Mouse (Mus musculus) heart, postnatal 0 days (tissue): ENCODE measurements around the gene Ctdnep1. TPM values are rescaled to one million over a fixed set of nuclear protein-coding genes. Genes with fewer than 3 reads are reported as not detected.

Source experiments
- ATAC-seq: fragments of 200-750 bp; cut with Nextera tagmentation; 2 replicates; pipeline ENCODE4 v1.8.0; 2017; ENCODE audit warnings: low read depth, moderate number of reproducible peaks, moderate library complexity; ENCODE audit not compliant: insufficient read depth
- DNase-seq: peaks from one replicate; pipeline ENCODE4 v3.0.0-alpha.2; 2016; ENCODE audit warnings: low spot score
- H3K27ac ChIP-seq: fragments of 300-500 bp; sonication (generic); 2 replicates; pipeline ENCODE4 v1.5.1; 2014; ENCODE audit warnings: low read depth, mild to moderate bottlenecking
- H3K27me3 ChIP-seq: fragments of 300-500 bp; sonication (generic); 2 replicates; pipeline ENCODE4 v1.6.1; 2014; ENCODE audit warnings: low read length, mixed read lengths; ENCODE audit not compliant: control insufficient read depth, insufficient read depth
- H3K36me3 ChIP-seq: fragments of 300-500 bp; sonication (generic); replicated peaks from 2 replicates; pipeline ENCODE4 v1.6.1; 2014; ENCODE audit warnings: low read length, mixed read lengths; ENCODE audit not compliant: control insufficient read depth, insufficient read depth
- H3K4me1 ChIP-seq: fragments of 300-500 bp; sonication (generic); 2 replicates; pipeline ENCODE4 v1.6.1; 2014; ENCODE audit warnings: antibody characterized with exemption; ENCODE audit not compliant: control insufficient read depth, insufficient read depth
- H3K4me2 ChIP-seq: fragments of 300-500 bp; sonication (generic); 2 replicates; pipeline ENCODE4 v1.6.1; 2014; ENCODE audit warnings: low read depth, mild to moderate bottlenecking, low read length, moderate library complexity
- H3K4me3 ChIP-seq: fragments of 300-500 bp; sonication (generic); 2 replicates; pipeline ENCODE4 v1.5.1; 2014; ENCODE audit warnings: low read depth, low read length
- H3K9ac ChIP-seq: fragments of 300-500 bp; sonication (generic); replicated peaks from 2 replicates; pipeline ENCODE4 v1.6.1; 2014; ENCODE audit warnings: low read depth, low read length, mixed read lengths
- H3K9me3 ChIP-seq: fragments of 300-500 bp; sonication (generic); replicated peaks from 2 replicates; pipeline ENCODE4 v1.6.1; 2016; ENCODE audit warnings: low read length; ENCODE audit not compliant: control insufficient read depth
- CTCF ChIP-seq: IDR thresholded peaks from 2 replicates; pipeline ENCODE4 v1.5.1; 2016; ENCODE audit warnings: antibody characterized with exemption, control low read depth, low read depth
- EP300 ChIP-seq: IDR thresholded peaks from 2 replicates; pipeline ENCODE4 v1.6.1; 2016; ENCODE audit warnings: antibody characterized with exemption, low read depth
- WGBS: fragments of 180-500 bp; shearing (Covaris S2); extraction: QIAGEN DNeasy Blood & Tissue Kit; methylation state at CpG from one replicate; pipeline ENCODE4 v1.1.7; 2014; 5-methylcytosine and 5-hydroxymethylcytosine counted together
- polyA plus RNA-seq: library from polyadenylated mRNA; unstranded; fragments of >200 nt; fragmentation: Nextera tagmentation; extraction: Ambion mirVana; gene quantifications from 2 replicates; pipeline ENCODE4 v1.2.1, GENCODE M21; 2015
- total RNA-seq: library from RNA; depleted of rRNA; stranded (reverse); fragments of >200 nt; gene quantifications from 2 replicates; pipeline ENCODE4 v1.2.3, GENCODE M21; 2014; ENCODE audit warnings: low replicate concordance

The Ctdnep1 gene
- total and polyA plus RNA-seq, 2 experiments from 2014 or later, result 24.8 to 45.6 TPM

GRCm38 (mm10) chr11:70024151-70024514, 43.2 kb downstream of the Ctdnep1 start:
- Histone ChIP-seq H3K9ac (no peak overlapping the region; the same call in 1 of the 2 replicates), H3K4me3 (peak overlapping the region; percentile 32), H3K9me3 (no peaks in the 10 kb centered on the region), H3K27me3 (peaks cover 12% of the 10 kb centered on the region; the same call in 1 of the 2 replicates), H3K4me2 (peak overlapping the region; percentile 63), H3K27ac (no peak overlapping the region), H3K36me3 (no peaks in the 10 kb centered on the region), H3K4me1 (peaks cover 30% of the 10 kb centered on the region)
- DNase-seq, result no peak
- ATAC-seq, result no peak
- WGBS, result 15% methylated on average over 6 of the region's 6 CpGs
- no peak for TF ChIP-seq CTCF
- TF ChIP-seq EP300, result no peak

GRCm38 (mm10) chr11:70026689-70027088, 45.7 kb downstream of the Ctdnep1 start:
- H3K9me3 ChIP-seq, result no peaks in the 10 kb centered on the region
- TF ChIP-seq EP300, result no peak
- TF ChIP-seq CTCF, result no peak
- peak overlapping the region; percentile 60 for H3K4me2 ChIP-seq
- H3K4me3 ChIP-seq, result peak overlapping the region; percentile 35
- 13% methylated on average over 18 of the region's 19 CpGs for WGBS
- H3K4me1 ChIP-seq, result peaks cover 19% of the 10 kb centered on the region; the same call in 1 of the 2 replicates
- H3K27me3 ChIP-seq, result peaks cover 12% of the 10 kb centered on the region; the same call in 1 of the 2 replicates
- H3K9ac ChIP-seq, result 0 out of 2 replicates have a peak overlapping the region, but pooled peaks have one; percentile 11
- peaks cover 8% of the 10 kb centered on the region for H3K36me3 ChIP-seq
- H3K27ac ChIP-seq, result peak overlapping the region; percentile 46; the same call in 1 of the 2 replicates
- DNase-seq, result peak; percentile 41
- ATAC-seq, result peak; percentile 58

- no peak for DNase-seq
- peak overlapping the region; percentile 60 for H3K4me2 ChIP-seq
- H3K27ac ChIP-seq, result peak overlapping the region; percentile 46; the same call in 1 of the 2 replicates
- H3K4me3 ChIP-seq, result peak overlapping the region; percentile 35; the same call in 1 of the 2 replicates
- H3K9me3 ChIP-seq, result no peaks in the 10 kb centered on the region
- no peak for ATAC-seq
- H3K27me3 ChIP-seq, result peaks cover 12% of the 10 kb centered on the region; the same call in 1 of the 2 replicates
- peaks cover 12% of the 10 kb centered on the region for H3K36me3 ChIP-seq
- WGBS, result 52% methylated on average over 9 of the region's 9 CpGs
- no peak for TF ChIP-seq CTCF
- no peak for TF ChIP-seq EP300
- peaks cover 19% of the 10 kb centered on the region; the same call in 1 of the 2 replicates for H3K4me1 ChIP-seq
- H3K9ac ChIP-seq, result no peak overlapping the region
These were observed 46.4 kb downstream of the Ctdnep1 start for GRCm38 (mm10) chr11:70027397-70027796.

- DNase-seq (no peak), ATAC-seq (no peak)
- Histone ChIP-seq H3K4me3 (peak overlapping the region; percentile 6; the same call in 1 of the 2 replicates), H3K36me3 (peaks cover 12% of the 10 kb centered on the region), H3K9me3 (no peaks in the 10 kb centered on the region), H3K9ac (no peak overlapping the region), H3K27me3 (peaks cover 12% of the 10 kb centered on the region; the same call in 1 of the 2 replicates), H3K4me2 (peak overlapping the region; percentile 60), H3K27ac (peak overlapping the region; percentile 56), H3K4me1 (peaks cover 19% of the 10 kb centered on the region; the same call in 1 of the 2 replicates)
- TF ChIP-seq CTCF (no peak), EP300 (no peak)
- 25% methylated on average over 12 of the region's 12 CpGs for WGBS
These were observed 47.6 kb downstream of the Ctdnep1 start for GRCm38 (mm10) chr11:70028401-70029129.

DNA sequence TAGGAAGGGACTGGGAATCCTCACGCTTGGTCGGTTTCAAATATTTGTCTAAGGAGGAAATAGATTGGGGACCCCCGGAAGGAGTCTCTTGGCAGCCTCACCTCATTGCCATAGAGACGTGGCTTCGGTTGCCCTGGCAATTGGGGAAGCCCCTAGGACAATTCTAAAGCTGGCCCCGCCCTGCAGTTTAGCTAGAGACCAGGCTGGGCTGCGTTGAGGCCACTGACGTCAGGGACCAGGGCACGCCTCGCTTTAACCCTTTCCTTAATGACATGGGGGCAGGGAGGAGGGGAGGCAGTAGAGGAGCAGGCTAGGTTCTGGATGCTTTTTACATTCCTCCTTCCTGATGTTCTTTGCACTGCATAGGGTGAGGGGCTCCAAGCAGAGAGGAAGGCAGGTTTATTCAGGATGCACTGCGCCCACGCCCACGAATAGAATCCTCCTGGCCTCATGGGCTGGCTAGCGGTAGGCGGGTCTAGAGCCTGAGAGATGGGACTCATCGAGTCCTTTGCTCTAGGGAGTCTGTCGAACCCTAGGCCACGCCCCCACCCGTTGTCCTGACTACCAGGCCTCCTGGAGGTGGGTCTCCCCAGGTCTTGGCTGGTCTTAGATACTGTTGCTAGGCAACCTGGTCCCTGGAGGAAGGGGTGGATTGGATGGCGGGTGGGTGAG, 48.3 kb downstream of the Ctdnep1 start:
- H3K4me1 ChIP-seq, result peaks cover 15% of the 10 kb centered on the region; the same call in 1 of the 2 replicates
- peaks cover 10% of the 10 kb centered on the region; the same call in 1 of the 2 replicates for H3K27me3 ChIP-seq
- H3K27ac ChIP-seq, result peak overlapping the region; percentile 56
- ATAC-seq (peak; percentile 60), DNase-seq (peak; percentile 63)
- H3K9ac ChIP-seq, result no peak overlapping the region
- H3K4me3 ChIP-seq, result peak overlapping the region; percentile 6
- H3K4me2 ChIP-seq, result peak overlapping the region; percentile 60
- no peak for TF ChIP-seq CTCF
- TF ChIP-seq EP300, result no peak
- H3K9me3 ChIP-seq, result no peaks in the 10 kb centered on the region
- H3K36me3 ChIP-seq, result peaks cover 12% of the 10 kb centered on the region
- 3% methylated on average over 19 of the region's 20 CpGs for whole genome bisulfite sequencing
